Mouse (Mus musculus) adipose tissue, adult 10 weeks (tissue): ENCODE results near the gene Slc15a3. TPM values are rescaled to one million over a fixed set of nuclear protein-coding genes. Genes with fewer than 3 reads are reported as not detected.

Source experiments
- polyA plus RNA-seq: library from polyadenylated mRNA; stranded (reverse); fragments of 350-450 nt; fragmentation: Illumina TruSeq; extraction: RNeasy Lipid Tissue Mini Kit (QIAGEN cat#74804); gene quantifications from one replicate; pipeline ENCODE4 v1.2.3, GENCODE M21; 2014; ENCODE audit warnings: low read depth, low replicate concordance

Slc15a3 gene
- polyA plus RNA-seq: 3.3 TPM

GRCm38 (mm10) chr19:10839010-10839892 lies at the start of gene Slc15a3:
TSS of gene Slc15a3 (plus strand) at chr19:10839727.

GRCm38 (mm10) chr19:10829436-10830175 lies 9.9 kb upstream of the Slc15a3 start, which contains the start of gene Cd6:
TSS of gene Cd6 (minus strand) at chr19:10830058.

GRCm38 (mm10) chr19:10869886-10870527 lies 30.5 kb downstream of the Slc15a3 start, which contains the start of gene Tmem132a:
TSS of gene Tmem132a (minus strand) at chr19:10869940.

GRCm38 (mm10) chr19:10881426-10882154 lies 42.1 kb downstream of the Slc15a3 start, which contains the start of gene Tmem109:
TSS of gene Tmem109 (minus strand) at chr19:10882001.

GRCm38 (mm10) chr19:10895016-10895528 lies 55.5 kb downstream of the Slc15a3 start, which contains the start of gene Prpf19:
TSS of gene Prpf19 (plus strand) at chr19:10895231.

Other genes starting within 250 kb of the Slc15a3 start
- gene Ddb1, start 234.4 kb upstream of the Slc15a3 start, polyA plus RNA-seq: 176 TPM
- 17.4 TPM for gene Tkfc, start 234.1 kb upstream of the Slc15a3 start, polyA plus RNA-seq
- 0.17 TPM for gene Vwce, start 205.5 kb upstream of the Slc15a3 start, polyA plus RNA-seq
- gene Pga5, start 161.7 kb upstream of the Slc15a3 start, polyA plus RNA-seq: not detected
- gene Vps37c, start 151.0 kb upstream of the Slc15a3 start, polyA plus RNA-seq: 24.5 TPM
- 0.87 TPM for gene Cd5, start 100.7 kb upstream of the Slc15a3 start, polyA plus RNA-seq
- gene Cd6, start 9.7 kb upstream of the Slc15a3 start, polyA plus RNA-seq: 0.94 TPM
- gene Tmem132a, start 30.2 kb downstream of the Slc15a3 start, polyA plus RNA-seq: 7.4 TPM
- gene Tmem109, start 42.3 kb downstream of the Slc15a3 start, polyA plus RNA-seq: 79.0 TPM
- gene Prpf19, start 55.5 kb downstream of the Slc15a3 start, polyA plus RNA-seq: 94.9 TPM
- gene Zp1, start 80.9 kb downstream of the Slc15a3 start, polyA plus RNA-seq: not detected
- gene Ptgdr2, start 97.4 kb downstream of the Slc15a3 start, polyA plus RNA-seq: not detected
- gene Ccdc86, start 109.5 kb downstream of the Slc15a3 start, polyA plus RNA-seq: 8.0 TPM
- not detected for gene Ms4a10, start 134.9 kb downstream of the Slc15a3 start, polyA plus RNA-seq
- not detected for gene Ms4a15, start 153.5 kb downstream of the Slc15a3 start, polyA plus RNA-seq
- not detected for gene Ms4a18, start 178.3 kb downstream of the Slc15a3 start, polyA plus RNA-seq
- gene Ms4a8a, start 241.4 kb downstream of the Slc15a3 start, polyA plus RNA-seq: 5.2 TPM